Mouse (Mus musculus) lung, postnatal 0 days (tissue): Measurements from ENCODE around the gene Mrrf.

Source experiments
- CTCF ChIP-seq: IDR thresholded peaks from 2 replicates; pipeline ENCODE4 v1.5.1; 2016; ENCODE audit warnings: antibody characterized with exemption, mild to moderate bottlenecking
- EP300 ChIP-seq: IDR thresholded peaks from 2 replicates; pipeline ENCODE4 v1.6.1; 2016; ENCODE audit warnings: antibody characterized with exemption, mild to moderate bottlenecking, control low read depth

GRCm38 (mm10) chr2:36217692-36218233, 81.6 kb downstream of the Mrrf start:
- TF ChIP-seq EP300 (peak; percentile 26; the same call in 1 of the 2 replicates), CTCF (no peak)
